Mouse (Mus musculus) R1 (cell line): Measurements from ENCODE around the gene Cyp2c39.

Experiments used
- DNase-seq: peaks from one replicate; pipeline ENCODE4 v3.0.0-alpha.2; 2018; ENCODE audit warnings: low read depth, low spot score

Cyp2c39 gene

DNA sequence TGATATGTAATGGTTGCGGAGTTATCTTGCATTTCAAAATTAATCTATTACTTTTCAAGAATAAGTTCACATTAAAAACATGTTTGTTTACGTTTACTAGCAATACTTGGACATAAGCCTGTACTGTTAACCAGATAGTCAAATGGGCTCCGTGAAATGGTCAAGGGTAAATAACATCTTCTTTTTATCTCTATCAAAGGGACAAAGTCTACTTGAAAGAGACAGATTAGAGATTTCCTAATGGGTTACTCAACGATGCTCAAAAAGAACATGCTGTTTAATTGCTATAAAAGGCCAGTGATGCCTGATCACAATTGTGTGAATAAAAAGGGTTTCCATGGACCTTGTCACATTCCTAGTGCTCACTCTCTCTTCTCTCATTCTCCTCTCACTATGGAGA is at the start of gene Cyp2c39:
TSS of gene Cyp2c39 (plus strand) at position 329 of the 400 bp plus-strand sequence.
- DNase-seq = no peak

DNA sequence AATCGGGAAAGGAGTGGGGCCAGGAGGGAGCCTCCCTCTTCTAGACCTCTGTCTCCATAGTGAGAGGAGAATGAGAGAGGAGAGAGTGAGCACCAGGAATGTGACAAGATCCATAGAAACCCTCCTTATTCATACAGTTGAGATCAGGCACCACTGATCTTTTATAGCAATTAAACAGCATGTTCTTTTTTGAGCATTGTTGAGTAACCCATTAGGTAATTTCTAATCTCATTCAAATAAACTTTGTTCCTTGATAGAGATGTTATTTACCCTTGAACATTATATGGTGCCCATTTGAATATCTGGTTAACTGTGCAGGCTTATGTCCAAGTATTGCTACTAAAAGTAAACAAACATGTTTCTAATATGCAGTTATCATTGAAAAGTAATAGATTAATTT is 47.7 kb upstream of the Cyp2c39 start, which contains the start of gene Cyp2c38:
TSS of gene Cyp2c38 (minus strand) at position 135 of the 400 bp plus-strand sequence.
- no peak for DNase-seq

DNA sequence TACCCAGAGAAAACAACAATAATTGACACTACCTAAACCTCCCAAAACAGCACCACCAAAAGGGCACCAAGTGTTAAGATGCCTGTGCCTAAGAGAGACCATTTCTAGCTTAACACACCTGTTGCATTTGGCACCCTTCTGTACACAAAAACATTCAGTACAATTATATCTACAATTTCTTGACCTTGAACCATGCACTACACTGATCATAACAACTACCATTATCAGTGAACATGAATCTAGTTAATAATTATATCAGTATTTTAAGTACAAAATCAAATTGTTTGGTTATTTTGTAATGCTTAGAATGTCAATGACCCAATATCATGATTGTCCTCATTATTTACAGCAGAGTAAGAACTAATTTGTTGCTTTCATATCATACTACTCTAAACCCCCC is 46.7 kb upstream of the Cyp2c39 start:
- no peak for DNase-seq

DNA sequence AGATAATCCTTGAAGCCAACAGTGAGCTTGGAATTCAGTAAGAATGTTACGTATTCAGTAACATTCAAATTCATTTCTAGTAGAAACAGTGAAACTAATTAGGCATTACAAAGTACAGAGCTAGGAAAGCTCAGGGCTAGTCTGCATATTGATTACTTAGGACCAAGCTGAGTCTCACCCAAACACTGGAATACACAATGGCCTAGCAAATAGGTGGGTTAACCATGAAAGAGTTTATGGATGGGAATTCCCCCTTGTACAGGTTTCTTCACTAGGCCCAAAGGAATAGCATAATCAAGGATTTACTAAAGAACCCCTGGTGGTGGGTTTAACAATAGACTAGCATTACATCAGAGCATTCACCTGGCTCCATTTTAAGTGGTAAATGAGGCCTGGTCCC is 26.7 kb upstream of the Cyp2c39 start:
- peak; percentile 88 for DNase-seq

DNA sequence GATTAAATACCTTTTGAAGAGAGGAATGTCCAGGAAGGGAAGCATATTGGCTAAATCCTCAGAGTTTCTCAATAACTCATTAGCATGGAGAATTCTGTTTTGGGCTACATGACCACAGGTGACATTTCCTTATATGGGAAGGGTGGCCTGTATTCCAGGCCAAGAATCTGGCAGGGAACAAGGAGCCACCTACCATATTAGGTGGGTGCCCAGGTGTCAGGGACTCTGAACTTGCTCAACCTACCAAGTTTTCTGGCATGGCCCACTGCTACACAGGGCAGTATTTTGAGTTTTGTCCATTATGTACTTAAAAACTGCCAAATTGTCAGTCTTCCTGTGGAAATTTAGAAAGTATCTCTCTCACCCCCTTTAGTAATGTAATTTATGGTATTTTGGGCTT is 4.3 kb upstream of the Cyp2c39 start:
- DNase-seq = no peak

DNA sequence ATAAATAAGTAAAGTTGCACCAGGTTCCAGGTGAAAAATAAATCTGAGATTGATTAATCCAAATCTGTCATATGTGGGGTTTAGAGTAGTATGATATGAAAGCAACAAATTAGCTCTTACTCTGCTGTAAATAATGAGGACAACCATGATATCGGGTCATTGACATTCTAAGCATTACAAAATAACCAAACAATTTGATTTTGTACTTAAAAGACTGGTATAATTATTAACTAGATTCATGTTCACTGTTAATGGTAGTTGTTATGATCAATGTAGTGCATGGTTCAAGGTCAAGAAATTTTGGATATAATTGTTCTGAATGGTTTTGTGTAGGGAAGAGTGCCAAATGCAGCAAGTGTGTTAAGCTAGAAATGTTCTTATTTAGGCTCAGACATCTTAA is 1.1 kb upstream of the Cyp2c39 start:
- DNase-seq = no peak
